Mouse (Mus musculus) stomach, postnatal 0 days (tissue): ENCODE results near the gene Pex6.

Experiments used
- CTCF ChIP-seq: IDR thresholded peaks from 2 replicates; pipeline ENCODE4 v1.5.1; 2016; ENCODE audit warnings: antibody characterized with exemption, low read depth, mild to moderate bottlenecking, moderate library complexity
- EP300 ChIP-seq: optimal IDR thresholded peaks from 2 replicates; pipeline ENCODE3; 2016; ENCODE audit warnings: antibody characterized with exemption

- TF ChIP-seq CTCF (peak; percentile 76), EP300 (no peak)
These were observed 14.0 kb downstream of the Pex6 start for GRCm38 (mm10) chr17:46725273-46725672.
